Mouse (Mus musculus) stomach, postnatal 0 days (tissue): ENCODE data around the gene Pigu. TPM values are rescaled to one million over a fixed set of nuclear protein-coding genes. Genes with fewer than 3 reads are reported as not detected.

Source experiments
- ATAC-seq: fragments of 200-750 bp; cut with Nextera tagmentation; 2 replicates; pipeline ENCODE4 v1.8.0; 2017; ENCODE audit not compliant: low FRiP score, low TSS enrichment
- DNase-seq: peaks from one replicate; pipeline ENCODE4 v3.0.0-alpha.2; 2016; ENCODE audit warnings: low spot score
- H3K27ac ChIP-seq: fragments of 300-500 bp; sonication (generic); replicated peaks from 2 replicates; pipeline ENCODE4 v1.5.1; 2014; ENCODE audit warnings: mild to moderate bottlenecking, control low read depth
- H3K27me3 ChIP-seq: fragments of 300-500 bp; sonication (generic); 2 replicates; pipeline ENCODE4 v1.6.1; 2014; ENCODE audit warnings: low read length; ENCODE audit not compliant: control insufficient read depth, insufficient read depth
- H3K36me3 ChIP-seq: fragments of 300-500 bp; sonication (generic); 2 replicates; pipeline ENCODE4 v1.6.1; 2014; ENCODE audit warnings: low read length, mixed read lengths; ENCODE audit not compliant: control insufficient read depth, insufficient read depth
- H3K4me1 ChIP-seq: fragments of 300-500 bp; sonication (generic); replicated peaks from 2 replicates; pipeline ENCODE4 v1.6.1; 2014; ENCODE audit warnings: antibody characterized with exemption; ENCODE audit not compliant: control insufficient read depth, insufficient read depth
- H3K4me2 ChIP-seq: fragments of 300-500 bp; sonication (generic); replicated peaks from 2 replicates; pipeline ENCODE4 v1.6.1; 2014; ENCODE audit warnings: low read depth, mild to moderate bottlenecking, control low read depth, moderate library complexity
- H3K4me3 ChIP-seq: fragments of 300-500 bp; sonication (generic); 2 replicates; pipeline ENCODE4 v1.5.1; 2014; ENCODE audit warnings: low read depth, low read length, control low read depth
- H3K9ac ChIP-seq: fragments of 300-500 bp; sonication (generic); 2 replicates; pipeline ENCODE4 v1.6.1; 2014; ENCODE audit warnings: mild to moderate bottlenecking, low read length, control low read depth, mixed read lengths
- H3K9me3 ChIP-seq: fragments of 300-500 bp; sonication (generic); 2 replicates; pipeline ENCODE4 v1.6.1; 2016; ENCODE audit warnings: low read length; ENCODE audit not compliant: control insufficient read depth
- CTCF ChIP-seq: IDR thresholded peaks from 2 replicates; pipeline ENCODE4 v1.5.1; 2016; ENCODE audit warnings: antibody characterized with exemption, low read depth, mild to moderate bottlenecking, moderate library complexity
- EP300 ChIP-seq: optimal IDR thresholded peaks from 2 replicates; pipeline ENCODE3; 2016; ENCODE audit warnings: antibody characterized with exemption
- WGBS: fragments of 180-500 bp; shearing (Covaris S2); extraction: QIAGEN DNeasy Blood & Tissue Kit; methylation state at CpG from one replicate; pipeline ENCODE4 v1.1.7; 2014; 5-methylcytosine and 5-hydroxymethylcytosine counted together
- polyA plus RNA-seq: library from polyadenylated mRNA; unstranded; fragments of >200 nt; fragmentation: Nextera tagmentation; extraction: Ambion mirVana; gene quantifications from 2 replicates; pipeline ENCODE4 v1.2.1, GENCODE M21; 2015

The Pigu gene
- 36.1 and 40.0 TPM in 2 replicates for polyA plus RNA-seq

GRCm38 (mm10) chr2:155356971-155357591 is at the start of gene Pigu:
Gene Pigu, minus strand, starts transcription at chr2:155357430.
- TF ChIP-seq EP300: no peak
- TF ChIP-seq CTCF: no peak
- ATAC-seq (peak; percentile 99), DNase-seq (peak; percentile 95)
- Histone ChIP-seq H3K9me3 (no peaks in the 10 kb centered on the region), H3K36me3 (no peaks in the 10 kb centered on the region), H3K27ac (peak within 1 kb of the TSS; percentile 78), H3K4me2 (peak within 1 kb of the TSS; percentile 72), H3K27me3 (no peaks in the 10 kb centered on the region), H3K4me3 (peak within 1 kb of the TSS; percentile 78), H3K9ac (peak within 1 kb of the TSS; percentile 76), H3K4me1 (no peaks in the 10 kb centered on the region)
- under 1% methylated on average over 38 of the region's 38 CpGs for WGBS

- Histone ChIP-seq H3K9me3 (no peaks in the 10 kb centered on the region), H3K4me2 (no peak overlapping the region), H3K36me3 (peaks cover 31% of the 10 kb centered on the region), H3K4me3 (no peak overlapping the region), H3K4me1 (no peaks in the 10 kb centered on the region), H3K27me3 (no peaks in the 10 kb centered on the region), H3K9ac (no peak overlapping the region), H3K27ac (no peak overlapping the region)
- no peak for ATAC-seq
- no peak for DNase-seq
- TF ChIP-seq CTCF (no peak), EP300 (no peak)
- 92% methylated on average over 1 of the region's 1 CpGs for WGBS
Measured at GRCm38 (mm10) chr2:155404635-155405034, 47.4 kb upstream of the Pigu start.

GRCm38 (mm10) chr2:155401926-155402325 is 44.7 kb upstream of the Pigu start:
- H3K4me3 ChIP-seq: no peak overlapping the region
- H3K27me3 ChIP-seq: no peaks in the 10 kb centered on the region
- H3K9me3 ChIP-seq: no peaks in the 10 kb centered on the region
- DNase-seq: no peak
- H3K9ac ChIP-seq: no peak overlapping the region
- peaks cover 20% of the 10 kb centered on the region for H3K36me3 ChIP-seq
- no peak overlapping the region for H3K27ac ChIP-seq
- ATAC-seq: no peak
- no peak for TF ChIP-seq CTCF
- 93% methylated on average over 4 of the region's 4 CpGs for WGBS
- H3K4me1 ChIP-seq: no peaks in the 10 kb centered on the region
- H3K4me2 ChIP-seq: no peak overlapping the region

GRCm38 (mm10) chr2:155400276-155400675 is 43.0 kb upstream of the Pigu start:
- Histone ChIP-seq H3K4me1 (no peaks in the 10 kb centered on the region), H3K4me2 (no peak overlapping the region), H3K4me3 (no peak overlapping the region), H3K27ac (no peak overlapping the region), H3K9me3 (no peaks in the 10 kb centered on the region), H3K9ac (no peak overlapping the region), H3K36me3 (peaks cover 6% of the 10 kb centered on the region; the same call in 1 of the 2 replicates), H3K27me3 (no peaks in the 10 kb centered on the region)
- ATAC-seq: no peak
- TF ChIP-seq CTCF: no peak
- no peak for TF ChIP-seq EP300
- DNase-seq: no peak

- no peaks in the 10 kb centered on the region for H3K4me1 ChIP-seq
- H3K4me3 ChIP-seq: no peak overlapping the region
- H3K9me3 ChIP-seq: no peaks in the 10 kb centered on the region
- H3K27me3 ChIP-seq: no peaks in the 10 kb centered on the region
- peaks cover 4% of the 10 kb centered on the region; the same call in 1 of the 2 replicates for H3K36me3 ChIP-seq
- DNase-seq (no peak), ATAC-seq (no peak)
- 75% methylated on average over 5 of the region's 5 CpGs for WGBS
- H3K9ac ChIP-seq: no peak overlapping the region
- no peak for TF ChIP-seq EP300
- no peak for TF ChIP-seq CTCF
- H3K27ac ChIP-seq: no peak overlapping the region
- no peak overlapping the region for H3K4me2 ChIP-seq
Measured at GRCm38 (mm10) chr2:155394586-155394985, 37.4 kb upstream of the Pigu start.

- 84% methylated on average over 2 of the region's 2 CpGs for WGBS
- ATAC-seq (no peak), DNase-seq (no peak)
- Histone ChIP-seq H3K4me1 (no peaks in the 10 kb centered on the region), H3K9me3 (no peaks in the 10 kb centered on the region), H3K9ac (no peak overlapping the region), H3K4me3 (no peak overlapping the region), H3K27me3 (no peaks in the 10 kb centered on the region), H3K27ac (no peak overlapping the region), H3K36me3 (peaks cover 9% of the 10 kb centered on the region), H3K4me2 (no peak overlapping the region)
- TF ChIP-seq CTCF (no peak), EP300 (no peak)
Measured at GRCm38 (mm10) chr2:155388573-155388972, 31.3 kb upstream of the Pigu start.
